In the genomic region with DNA sequence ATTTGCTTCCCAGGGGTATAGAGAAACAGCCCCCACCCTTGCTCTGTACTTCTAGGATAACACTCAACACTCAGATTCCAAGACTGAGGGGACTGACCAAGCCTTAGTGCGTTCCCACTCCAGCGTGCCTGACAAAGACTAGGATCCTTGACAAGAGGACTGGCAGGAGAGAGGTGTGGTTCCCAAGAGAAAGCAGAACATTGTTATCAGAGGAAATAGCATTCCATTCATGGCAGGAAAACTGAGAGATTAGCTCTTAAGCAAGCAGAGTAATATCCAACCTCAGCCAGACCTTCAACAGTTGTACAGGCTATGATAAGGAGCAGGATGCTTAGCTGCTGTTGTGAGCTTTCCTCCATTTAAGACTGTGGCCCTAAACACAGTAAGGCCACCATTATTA, we compare ENCODE assay signal across 11 mouse cellular contexts. TPM values are rescaled to one million over a fixed set of nuclear protein-coding genes. Genes with fewer than 3 reads are reported as not detected.
A peak's percentile ranks its signal among the peaks of the same experiment; 100 is the strongest.
DNase-seq lines count a peak whose midpoint lies in the region; ATAC-seq lines count a peak whose summit lies in the region.
"Had no signal": no experiment of that assay in that cellular context is flagged by ENCODE, and none has a peak within 500 bp of the region (broad histone marks: within the 10 kb centered on the region; RNA-seq: fewer than 3 reads in every experiment).

No protein-coding gene starts in this region.

- 8% methylated on average over 2 of the region's 2 CpGs for WGBS in heart, embryonic 11.5 days (ENCODE audit: insufficient replicate concordance)

- DNase-seq in gastrocnemius, adult 18-20 months (ENCODE audit: low spot score), result peak; percentile 17
- no peak for DNase-seq in gastrocnemius, postnatal 25 days
- DNase-seq in kidney, postnatal 14 days, result peak; percentile 24
- peak; percentile 82 for DNase-seq in lung, postnatal 25 days (ENCODE audit: low spot score)
- DNase-seq in frontal cortex, postnatal 36 days (ENCODE audit: low spot score in 2 of 2), result no peak
- no peak for DNase-seq in layer of hippocampus, postnatal 10 days (ENCODE audit: low spot score in 2 of 2)
- no peak for DNase-seq in cerebellum, adult 11 months
- DNase-seq: thymus, postnatal 36 days had no signal

- H3K4me2 ChIP-seq in heart, embryonic 11.5 days, result no peak overlapping the region; the same call in 1 of the 2 replicates
- H3K4me2 ChIP-seq: embryonic facial prominence, embryonic 13.5 days; hindbrain, embryonic 15.5 days had no signal

- peaks cover 35% of the 10 kb centered on the region for H3K4me1 ChIP-seq in heart, embryonic 11.5 days (ENCODE audit: control insufficient read depth, insufficient read depth, low read length)
- H3K4me1 ChIP-seq: hindbrain, embryonic 15.5 days had no signal

- no peaks in the 10 kb centered on the region for H3K9me3 ChIP-seq in heart, embryonic 11.5 days (replicated peaks; ENCODE audit: control insufficient read depth, low read length)
- H3K9me3 ChIP-seq: embryonic facial prominence, embryonic 13.5 days; hindbrain, embryonic 15.5 days had no signal

- no peak overlapping the region for H3K4me3 ChIP-seq in heart, embryonic 11.5 days (ENCODE audit: low read depth, low read length)
- H3K4me3 ChIP-seq: embryonic facial prominence, embryonic 13.5 days; hindbrain, embryonic 15.5 days had no signal

- H3K27me3 ChIP-seq in heart, embryonic 11.5 days (ENCODE audit: control insufficient read depth, insufficient read depth, low read length), result no peaks in the 10 kb centered on the region
- H3K27me3 ChIP-seq: embryonic facial prominence, embryonic 13.5 days; hindbrain, embryonic 15.5 days had no signal

- H3K27ac ChIP-seq in heart, embryonic 11.5 days (ENCODE audit: low read depth, low read length), result peak overlapping the region; percentile 79
- H3K27ac ChIP-seq: embryonic facial prominence, embryonic 13.5 days; hindbrain, embryonic 15.5 days had no signal

- H3K36me3 ChIP-seq in heart, embryonic 11.5 days (ENCODE audit: control insufficient read depth, insufficient read depth, low read length), result no peaks in the 10 kb centered on the region
- H3K36me3 ChIP-seq: embryonic facial prominence, embryonic 13.5 days; hindbrain, embryonic 15.5 days had no signal

- peak; percentile 78 for ATAC-seq in heart, embryonic 11.5 days (replicated peaks; ENCODE audit: insufficient number of reproducible peaks, low FRiP score, low TSS enrichment)

- no peak overlapping the region for H3K9ac ChIP-seq in heart, embryonic 11.5 days (ENCODE audit: low read depth, low read length)
- H3K9ac ChIP-seq: embryonic facial prominence, embryonic 13.5 days; hindbrain, embryonic 15.5 days had no signal

RNA-seq across cellular contexts. Expression of a gene that starts 23.0 kb away (rescaled TPM):
- total RNA-seq in gastrocnemius, adult 18-20 months (2021), result 10 to 100 TPM; 22.3 to 34.1 TPM
- total RNA-seq in gastrocnemius, postnatal 25 days (2021), result 10 to 100 TPM; 39.1 to 49.3 TPM
- 107 and 123 TPM in 2 replicates for polyA plus RNA-seq in heart, embryonic 11.5 days (2014; fragmentation: Nextera tagmentation; extraction: Ambion mirVana)
- 1 to 10 TPM; 4.2 to 4.8 TPM for total RNA-seq in layer of hippocampus, postnatal 10 days (2021)

Comparison
In these comparisons a context has a peak if more than half of its experiments do, and no peak if none do; other contexts are left out.
1. DNase-seq: peak in gastrocnemius, adult 18-20 months (single experiment), kidney, postnatal 14 days (single experiment) and lung, postnatal 25 days (single experiment); none in gastrocnemius, postnatal 25 days (single experiment), frontal cortex, postnatal 36 days (0 of 2), layer of hippocampus, postnatal 10 days (0 of 2) and cerebellum, adult 11 months (single experiment).
2. RNA of a gene that starts 23.0 kb away (total RNA-seq): 39.1 to 49.3 TPM in gastrocnemius, postnatal 25 days and 22.3 to 34.1 TPM in gastrocnemius, adult 18-20 months; 4.2 to 4.8 TPM in layer of hippocampus, postnatal 10 days; every median in the first group is over 4 times any median in the second.